Mouse (Mus musculus) hindbrain, embryonic 11.5 days (tissue): Measurements from ENCODE around the gene Rpl18a. TPM values are rescaled to one million over a fixed set of nuclear protein-coding genes. Genes with fewer than 3 reads are reported as not detected.

ENCODE experiments used
- ATAC-seq: fragments of 200-750 bp; cut with Nextera tagmentation; 2 replicates; pipeline ENCODE4 v1.8.0; 2017; ENCODE audit warnings: mild to moderate bottlenecking, moderate TSS enrichment, moderate library complexity; ENCODE audit not compliant: low FRiP score
- DNase-seq: peaks from one replicate; pipeline ENCODE4 v3.0.0-alpha.2; 2015; ENCODE audit warnings: low spot score
- H3K27ac ChIP-seq: fragments of 300-500 bp; sonication (generic); 2 replicates; pipeline ENCODE4 v1.5.1; 2014; ENCODE audit warnings: mild to moderate bottlenecking, low read depth, low read length
- H3K27me3 ChIP-seq: fragments of 300-500 bp; sonication (generic); 2 replicates; pipeline ENCODE4 v1.6.1; 2014; ENCODE audit warnings: mild to moderate bottlenecking, low read length, moderate library complexity, mixed read lengths; ENCODE audit not compliant: control insufficient read depth, insufficient read depth
- H3K36me3 ChIP-seq: fragments of 300-500 bp; sonication (generic); 2 replicates; pipeline ENCODE4 v1.6.1; 2014; ENCODE audit warnings: mild to moderate bottlenecking, low read length, moderate library complexity, mixed read lengths; ENCODE audit not compliant: control insufficient read depth, insufficient read depth
- H3K4me1 ChIP-seq: fragments of 300-500 bp; sonication (generic); replicated peaks from 2 replicates; pipeline ENCODE4 v1.6.1; 2014; ENCODE audit warnings: low read length, mixed read lengths; ENCODE audit not compliant: control insufficient read depth, insufficient read depth
- H3K4me2 ChIP-seq: fragments of 300-500 bp; sonication (generic); replicated peaks from 2 replicates; pipeline ENCODE4 v1.6.1; 2014; ENCODE audit warnings: mild to moderate bottlenecking, low read depth, low read length
- H3K4me3 ChIP-seq: fragments of 300-500 bp; sonication (generic); 2 replicates; pipeline ENCODE4 v1.5.1; 2014; ENCODE audit warnings: low read depth, low read length
- H3K9ac ChIP-seq: fragments of 300-500 bp; sonication (generic); 2 replicates; pipeline ENCODE4 v1.6.1; 2014; ENCODE audit warnings: low read depth, low read length
- H3K9me3 ChIP-seq: fragments of 300-500 bp; sonication (generic); 2 replicates; pipeline ENCODE4 v1.6.1; 2016; ENCODE audit warnings: low read length; ENCODE audit not compliant: control insufficient read depth
- WGBS: fragments of 180-500 bp; shearing (Covaris S2); extraction: QIAGEN DNeasy Blood & Tissue Kit; methylation state at CpG from one replicate; pipeline ENCODE4 v1.1.7; 2014; 5-methylcytosine and 5-hydroxymethylcytosine counted together
- polyA plus RNA-seq: library from polyadenylated mRNA; unstranded; fragments of >200 nt; fragmentation: Nextera tagmentation; extraction: Ambion mirVana; gene quantifications from 2 replicates; pipeline ENCODE4 v1.2.1, GENCODE M21; 2014

Gene Rpl18a
- polyA plus RNA-seq, 1 experiment from 2014 or later, result 3,182 TPM

GRCm38 (mm10) chr8:70926396-70926795 is 29.2 kb upstream of the Rpl18a start:
- no peak overlapping the region for H3K4me3 ChIP-seq
- H3K36me3 ChIP-seq, result no peaks in the 10 kb centered on the region
- H3K4me2 ChIP-seq, result no peak overlapping the region
- ATAC-seq (no peak), DNase-seq (no peak)
- H3K27me3 ChIP-seq, result no peaks in the 10 kb centered on the region
- H3K9ac ChIP-seq, result no peak overlapping the region
- H3K9me3 ChIP-seq, result no peaks in the 10 kb centered on the region
- WGBS, result 94% methylated on average over 5 of the region's 5 CpGs
- no peaks in the 10 kb centered on the region for H3K4me1 ChIP-seq
- no peak overlapping the region for H3K27ac ChIP-seq

- Histone ChIP-seq H3K9me3 (no peaks in the 10 kb centered on the region), H3K4me2 (no peak overlapping the region), H3K27me3 (no peaks in the 10 kb centered on the region), H3K27ac (no peak overlapping the region), H3K36me3 (no peaks in the 10 kb centered on the region), H3K4me1 (no peaks in the 10 kb centered on the region), H3K4me3 (no peak overlapping the region), H3K9ac (no peak overlapping the region)
- DNase-seq (no peak), ATAC-seq (no peak)
- 95% methylated on average over 4 of the region's 4 CpGs for WGBS
Observed at GRCm38 (mm10) chr8:70925754-70926153, 28.5 kb upstream of the Rpl18a start.

GRCm38 (mm10) chr8:70924151-70924550 is 26.9 kb upstream of the Rpl18a start:
- WGBS, result 91% methylated on average over 4 of the region's 4 CpGs
- Histone ChIP-seq H3K36me3 (no peaks in the 10 kb centered on the region), H3K4me1 (no peaks in the 10 kb centered on the region), H3K9me3 (no peaks in the 10 kb centered on the region), H3K4me3 (no peak overlapping the region), H3K27ac (no peak overlapping the region), H3K4me2 (no peak overlapping the region), H3K9ac (no peak overlapping the region), H3K27me3 (no peaks in the 10 kb centered on the region)
- no peak for ATAC-seq
- DNase-seq, result no peak

DNA sequence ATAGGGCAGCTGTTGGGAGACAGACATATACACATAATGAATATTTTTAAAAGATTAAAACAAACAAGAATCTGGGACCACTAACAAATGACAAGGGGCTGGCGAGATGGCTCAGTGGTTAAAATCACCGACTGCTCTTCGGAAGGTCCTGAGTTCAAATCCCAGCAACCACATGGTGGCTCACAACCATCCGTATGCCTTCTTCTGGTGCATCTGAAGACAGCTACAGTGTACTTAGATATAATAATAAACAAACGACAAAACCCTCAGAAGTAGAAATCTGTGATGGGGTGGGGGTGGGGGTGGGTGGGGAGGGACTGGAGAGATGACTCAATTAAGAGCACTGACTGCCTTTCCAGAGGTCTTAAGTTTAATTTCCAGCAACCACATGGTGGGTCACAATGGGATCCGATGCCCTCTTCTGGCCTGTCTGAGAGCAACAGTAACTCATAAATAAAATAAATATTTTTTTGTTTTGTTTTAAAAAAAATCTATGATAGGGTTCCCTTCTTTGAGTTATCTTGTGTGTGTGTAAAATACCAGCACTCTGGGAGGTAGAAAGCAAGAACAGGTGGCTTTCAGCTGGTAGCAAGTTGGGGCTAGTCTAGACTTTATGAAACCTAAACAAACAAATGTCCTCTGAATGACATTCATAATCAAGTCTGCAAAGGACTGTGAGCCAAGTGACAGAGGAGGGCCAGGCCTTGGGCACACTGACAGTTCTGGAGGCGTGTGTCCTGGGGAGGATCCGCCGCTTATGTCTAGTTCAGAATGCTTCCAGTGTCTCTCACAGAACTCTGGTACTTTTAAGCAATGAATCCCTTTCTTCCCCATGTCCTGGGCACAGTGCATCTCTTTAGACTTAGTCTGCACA is 23.1 kb upstream of the Rpl18a start:
- H3K4me3 ChIP-seq, result no peak overlapping the region
- WGBS, result 92% methylated on average over 9 of the region's 9 CpGs
- ATAC-seq (no peak), DNase-seq (no peak)
- H3K27me3 ChIP-seq, result no peaks in the 10 kb centered on the region
- peaks cover 8% of the 10 kb centered on the region; the same call in 1 of the 2 replicates for H3K36me3 ChIP-seq
- H3K9me3 ChIP-seq, result no peaks in the 10 kb centered on the region
- H3K4me1 ChIP-seq, result no peaks in the 10 kb centered on the region
- no peak overlapping the region for H3K4me2 ChIP-seq
- H3K9ac ChIP-seq, result no peak overlapping the region
- H3K27ac ChIP-seq, result no peak overlapping the region

DNA sequence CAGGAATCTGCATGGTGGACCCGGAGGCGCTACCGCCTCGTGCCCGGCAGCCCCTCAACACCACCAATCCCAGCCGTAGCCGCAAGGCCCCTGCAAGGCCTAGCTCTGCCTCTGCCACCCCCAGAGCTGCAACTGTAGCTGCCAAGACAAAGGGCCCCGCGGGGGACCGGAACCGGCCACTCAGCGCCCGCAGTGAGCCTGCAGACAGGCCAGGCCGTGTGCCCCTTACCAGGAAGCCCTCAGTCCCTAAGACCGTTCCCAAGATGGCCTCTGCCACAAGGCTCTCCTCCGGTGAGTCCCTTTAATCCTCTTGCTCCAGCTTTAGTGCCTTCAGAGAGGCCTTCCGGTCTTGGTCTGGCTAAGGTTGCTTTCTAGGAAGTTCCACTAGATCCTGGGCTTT is 17.5 kb upstream of the Rpl18a start:
- peaks cover 28% of the 10 kb centered on the region for H3K36me3 ChIP-seq
- WGBS, result 92% methylated on average over 17 of the region's 17 CpGs
- H3K27ac ChIP-seq, result no peak overlapping the region
- H3K4me2 ChIP-seq, result no peak overlapping the region
- no peaks in the 10 kb centered on the region for H3K27me3 ChIP-seq
- no peaks in the 10 kb centered on the region for H3K4me1 ChIP-seq
- ATAC-seq (no peak), DNase-seq (no peak)
- no peak overlapping the region for H3K4me3 ChIP-seq
- H3K9ac ChIP-seq, result no peak overlapping the region
- H3K9me3 ChIP-seq, result no peaks in the 10 kb centered on the region

DNA sequence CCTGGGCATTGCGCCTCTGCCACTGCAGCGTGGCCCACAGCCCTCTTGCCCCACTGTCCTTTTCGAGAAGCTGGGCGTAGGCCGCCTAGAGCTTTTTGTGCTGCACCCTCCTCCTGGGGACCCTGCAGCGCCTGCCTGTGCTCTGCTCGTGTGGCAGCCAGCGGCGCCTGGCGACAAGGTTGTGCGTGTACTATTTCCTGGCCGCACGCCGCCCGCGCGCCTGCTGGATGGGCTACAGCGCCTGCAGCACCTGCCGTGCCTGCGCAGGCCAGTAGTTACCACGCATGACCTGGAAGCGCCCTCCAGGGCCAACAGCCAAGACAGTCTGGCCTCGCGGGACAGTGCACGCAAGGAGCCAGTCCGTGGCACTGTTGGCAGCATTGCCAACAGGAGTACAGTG is 16.3 kb upstream of the Rpl18a start:
- Histone ChIP-seq H3K9ac (no peak overlapping the region), H3K4me1 (no peaks in the 10 kb centered on the region), H3K36me3 (peaks cover 28% of the 10 kb centered on the region), H3K4me2 (no peak overlapping the region), H3K4me3 (no peak overlapping the region), H3K27me3 (no peaks in the 10 kb centered on the region), H3K27ac (no peak overlapping the region), H3K9me3 (no peaks in the 10 kb centered on the region)
- WGBS, result 97% methylated on average over 23 of the region's 26 CpGs
- no peak for DNase-seq
- ATAC-seq, result no peak

GRCm38 (mm10) chr8:70912955-70913354 is 15.7 kb upstream of the Rpl18a start:
- H3K4me3 ChIP-seq, result no peak overlapping the region
- no peaks in the 10 kb centered on the region for H3K9me3 ChIP-seq
- H3K27ac ChIP-seq, result no peak overlapping the region

GRCm38 (mm10) chr8:70911596-70911995 is 14.4 kb upstream of the Rpl18a start:
- H3K36me3 ChIP-seq, result peaks cover 24% of the 10 kb centered on the region
- 79% methylated on average over 5 of the region's 5 CpGs for WGBS
- no peak for ATAC-seq

More at GRCm38 (mm10) chr8:70912955-70913354, 15.7 kb upstream of the Rpl18a start:
- no peak for DNase-seq
- no peak for ATAC-seq
- no peak overlapping the region for H3K9ac ChIP-seq
- WGBS, result 95% methylated on average over 30 of the region's 30 CpGs
- H3K36me3 ChIP-seq, result peaks cover 28% of the 10 kb centered on the region
- H3K4me2 ChIP-seq, result no peak overlapping the region
- H3K4me1 ChIP-seq, result no peaks in the 10 kb centered on the region
- H3K27me3 ChIP-seq, result no peaks in the 10 kb centered on the region

GRCm38 (mm10) chr8:70907518-70907917 is 10.3 kb upstream of the Rpl18a start:
- H3K4me1 ChIP-seq, result peaks cover 3% of the 10 kb centered on the region
- no peaks in the 10 kb centered on the region for H3K9me3 ChIP-seq
- H3K27me3 ChIP-seq, result no peaks in the 10 kb centered on the region
- H3K4me3 ChIP-seq, result no peak overlapping the region
- ATAC-seq, result no peak
- 87% methylated on average over 2 of the region's 2 CpGs for WGBS
- no peak for DNase-seq
- H3K4me2 ChIP-seq, result no peak overlapping the region
- H3K36me3 ChIP-seq, result peaks cover 6% of the 10 kb centered on the region; the same call in 1 of the 2 replicates
- no peak overlapping the region for H3K9ac ChIP-seq
- no peak overlapping the region for H3K27ac ChIP-seq

More at GRCm38 (mm10) chr8:70911596-70911995, 14.4 kb upstream of the Rpl18a start:
- no peak overlapping the region for H3K27ac ChIP-seq
- H3K4me1 ChIP-seq, result peaks cover 3% of the 10 kb centered on the region
- H3K4me2 ChIP-seq, result no peak overlapping the region
- no peaks in the 10 kb centered on the region for H3K27me3 ChIP-seq
- H3K9me3 ChIP-seq, result no peaks in the 10 kb centered on the region
- H3K9ac ChIP-seq, result no peak overlapping the region
- H3K4me3 ChIP-seq, result no peak overlapping the region
- no peak for DNase-seq
